Mouse (Mus musculus): ENCODE data around the gene Stk25.
"Not testable (repeated sequence)": the region's sequence is repeated elsewhere in the genome, so short reads cannot be mapped to it uniquely, and the experiment has no call there.

Gene Stk25

DNA sequence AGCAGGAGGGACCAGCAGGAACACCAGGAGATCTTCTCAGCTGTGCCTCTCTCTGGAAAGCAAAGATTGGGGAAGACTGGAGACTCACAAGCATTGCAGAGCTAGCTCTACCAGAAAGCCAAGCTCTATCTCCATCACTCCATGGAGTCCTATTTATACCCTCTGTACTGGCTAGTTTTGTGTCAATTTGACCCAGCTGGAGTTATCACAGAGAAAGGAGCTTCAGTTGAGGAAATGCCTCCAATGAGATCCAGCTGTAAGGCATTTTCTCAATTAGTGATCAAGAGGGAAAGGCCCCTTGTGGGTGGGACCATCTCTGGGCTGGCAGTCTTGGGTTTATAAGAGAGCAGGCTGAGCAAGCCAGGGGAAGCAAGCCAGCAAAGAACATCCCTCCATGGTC is at the start of gene Stk25:
TSS of gene Stk25 (minus strand) at position 101 of the 400 bp plus-strand sequence.
- CTCF ChIA-PET, result not testable (repeated sequence)

DNA sequence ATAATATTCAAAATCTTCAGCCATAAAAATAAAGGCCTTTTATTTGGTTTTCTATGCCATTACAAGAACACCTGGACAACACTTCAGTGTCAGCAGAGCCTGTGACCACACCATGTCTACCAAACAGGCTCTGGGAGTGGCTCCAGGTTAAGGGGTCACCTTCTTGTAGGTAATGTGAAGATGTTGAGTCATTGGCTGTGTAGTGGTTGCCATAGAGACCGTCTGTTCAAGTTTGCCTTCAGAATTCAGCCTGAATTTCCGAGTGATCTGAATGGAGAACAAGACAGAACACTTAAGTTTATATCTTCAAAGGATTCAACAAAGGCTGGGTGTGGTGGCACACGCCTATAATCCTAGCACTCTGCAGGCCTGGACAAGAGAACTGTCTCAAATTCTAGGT is 46.9 kb upstream of the Stk25 start:
- CTCF ChIA-PET, result no interaction called here

DNA sequence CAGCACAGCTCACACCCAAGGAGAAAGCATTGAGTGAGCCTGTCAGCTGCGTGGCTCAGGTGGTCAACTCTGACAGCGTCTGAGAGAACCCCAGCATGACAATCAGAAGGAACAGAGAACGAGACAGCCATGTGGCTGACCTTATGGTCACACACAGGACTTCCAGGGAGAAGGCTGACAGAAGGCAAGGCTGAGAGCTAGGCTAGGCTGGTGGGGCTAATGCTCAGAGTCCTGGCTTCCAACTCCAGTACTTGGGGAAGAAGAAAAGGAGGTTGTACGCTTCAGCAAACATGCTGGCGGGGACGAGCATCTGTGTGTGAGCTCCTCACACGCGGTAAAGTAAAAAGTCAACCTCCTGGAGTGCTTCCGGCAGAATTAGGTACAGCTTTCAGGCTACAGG is 45.9 kb upstream of the Stk25 start:
- CTCF ChIA-PET, result no interaction called here

GRCm38 (mm10) chr1:93703472-93704048 is 45.1 kb upstream of the Stk25 start:
- CTCF ChIA-PET, result no interaction called here

DNA sequence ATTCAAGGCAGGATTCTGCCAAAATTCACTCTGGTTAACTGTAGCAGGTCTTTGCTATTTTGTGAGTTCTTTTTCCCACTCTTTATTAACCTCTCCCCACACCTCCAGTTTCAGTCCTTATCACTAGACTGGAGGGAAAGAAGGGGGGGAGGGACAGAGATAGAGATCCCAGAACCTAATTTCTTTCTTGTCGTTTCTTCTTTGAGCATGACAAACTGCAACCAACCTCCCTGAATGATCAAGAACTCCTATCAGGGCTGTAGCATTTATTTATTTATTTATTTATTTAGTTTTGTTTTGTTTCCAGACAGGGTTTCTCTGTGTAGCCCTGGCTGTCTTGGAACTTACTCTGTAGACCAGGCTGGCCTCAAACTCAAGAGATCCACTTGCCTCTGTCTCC is 43.6 kb upstream of the Stk25 start:
- CTCF ChIA-PET, result no interaction called here

GRCm38 (mm10) chr1:93699159-93699558 is 40.7 kb upstream of the Stk25 start:
- CTCF ChIA-PET, result no interaction called here

- CTCF ChIA-PET, result no interaction called here
These were observed 38.9 kb upstream of the Stk25 start for GRCm38 (mm10) chr1:93697317-93697716.

- CTCF ChIA-PET, result no interaction called here
These were observed 36.5 kb upstream of the Stk25 start for GRCm38 (mm10) chr1:93694966-93695365.

DNA sequence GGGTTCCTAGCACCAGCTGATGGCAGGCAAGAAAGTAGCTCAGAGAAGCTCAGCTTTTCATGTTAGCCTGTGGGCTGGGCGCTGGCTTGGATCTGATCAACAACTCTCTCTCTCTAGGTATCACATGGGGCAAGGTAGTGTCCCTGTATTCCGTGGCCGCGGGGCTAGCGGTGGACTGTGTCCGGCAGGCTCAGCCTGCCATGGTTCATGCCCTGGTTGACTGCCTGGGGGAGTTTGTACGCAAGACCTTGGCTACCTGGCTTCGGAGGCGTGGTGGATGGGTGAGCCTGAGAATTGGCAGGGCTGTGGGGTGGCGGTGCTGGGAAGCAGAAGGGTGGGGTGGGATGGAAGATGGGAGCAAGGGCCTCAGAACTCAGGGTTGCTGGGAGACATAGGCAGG is 35.5 kb upstream of the Stk25 start:
- CTCF ChIA-PET, result no interaction called here

GRCm38 (mm10) chr1:93693502-93693901 is 35.0 kb upstream of the Stk25 start:
- CTCF ChIA-PET, result no interaction called here

DNA sequence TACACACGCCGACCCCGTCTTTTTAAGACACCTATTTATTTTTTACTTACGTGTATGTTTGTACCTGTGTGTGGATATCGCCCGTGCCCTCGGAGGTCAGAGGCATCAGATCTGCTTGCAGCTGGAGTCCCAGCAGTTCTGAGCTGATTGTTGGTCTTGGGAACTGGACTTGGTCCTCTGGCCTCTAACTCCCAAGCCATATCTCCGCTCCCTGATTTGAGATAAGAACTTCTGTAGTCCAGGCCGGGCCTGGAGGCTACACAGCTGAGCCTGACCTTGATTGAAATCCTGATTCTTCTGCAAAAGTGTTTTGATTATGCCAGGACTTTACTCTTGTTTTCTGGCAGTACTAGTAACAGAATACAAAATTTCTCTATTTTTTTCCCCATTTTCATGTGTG is 34.3 kb upstream of the Stk25 start:
- CTCF ChIA-PET, result no interaction called here

DNA sequence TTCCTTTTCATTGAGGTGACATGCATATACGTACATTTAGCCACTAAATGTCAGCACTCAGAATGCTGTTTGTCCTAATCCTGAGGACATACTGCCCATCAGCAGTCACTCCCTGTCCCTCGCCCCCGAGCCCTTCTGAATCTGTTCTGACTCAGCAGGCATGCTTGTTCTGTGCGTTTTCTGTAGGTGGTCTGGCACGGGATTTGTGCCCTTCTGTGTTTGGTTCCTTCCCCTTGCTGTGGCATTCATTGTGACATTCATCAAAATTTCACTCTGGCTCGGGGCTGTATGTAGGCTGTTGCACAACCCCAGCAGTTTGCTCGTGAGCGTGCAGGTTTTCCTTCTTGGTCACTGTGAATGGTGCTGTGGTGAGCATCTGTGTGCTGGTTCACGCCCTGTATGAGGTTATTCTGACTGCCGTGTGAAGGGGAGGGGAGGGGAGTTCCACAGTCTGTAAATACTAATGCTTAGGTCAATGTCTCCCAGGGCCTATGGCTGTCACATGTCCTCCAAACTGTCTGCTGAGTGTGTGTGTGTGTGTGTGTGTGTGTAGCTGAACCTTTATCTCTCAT is 33.4 kb upstream of the Stk25 start:
- CTCF ChIA-PET, result no interaction called here

DNA sequence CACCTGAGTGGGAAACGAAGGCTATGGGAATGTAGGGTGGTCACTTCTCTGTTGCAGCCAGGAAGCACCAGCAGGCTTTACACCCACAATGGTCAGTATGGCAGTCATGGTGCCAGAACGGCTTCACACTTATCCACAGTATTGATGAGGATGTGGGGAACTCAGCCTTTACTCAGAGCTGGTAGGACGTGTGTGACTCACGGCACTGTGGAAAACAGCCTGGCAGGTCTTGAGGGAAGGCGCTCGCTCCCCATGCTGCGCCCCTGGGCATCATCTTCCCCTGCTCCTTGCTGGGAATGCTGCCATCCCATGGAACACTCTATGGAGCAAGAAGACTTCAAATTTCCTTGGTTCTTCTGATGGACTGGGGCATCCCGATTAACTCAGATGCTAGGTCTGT is 32.6 kb upstream of the Stk25 start:
- CTCF ChIA-PET, result no interaction called here

GRCm38 (mm10) chr1:93689901-93690496 is 31.5 kb upstream of the Stk25 start:
- CTCF ChIA-PET, result no interaction called here

DNA sequence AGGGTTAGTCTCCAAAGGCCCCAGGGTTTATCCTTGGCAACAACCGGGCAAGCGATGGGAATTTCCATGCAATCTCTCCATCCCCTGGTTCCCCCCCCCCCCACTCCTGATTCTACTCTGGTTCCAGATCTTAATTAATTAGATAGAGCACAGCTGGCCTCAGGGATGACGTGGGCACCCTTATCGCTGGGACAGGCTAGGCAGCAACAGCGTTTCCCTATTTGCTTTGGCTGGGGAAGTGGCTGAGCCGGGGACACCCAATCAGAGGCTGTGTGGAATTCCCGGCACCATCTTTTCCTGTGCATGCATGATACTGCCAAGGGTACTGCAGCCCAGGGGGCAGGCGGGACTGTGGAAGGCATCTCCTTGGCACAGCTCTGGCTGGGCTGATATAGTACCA is 29.7 kb upstream of the Stk25 start:
- CTCF ChIA-PET, result no interaction called here

- CTCF ChIA-PET, result no interaction called here
These were observed 28.5 kb upstream of the Stk25 start for GRCm38 (mm10) chr1:93686961-93687320.

DNA sequence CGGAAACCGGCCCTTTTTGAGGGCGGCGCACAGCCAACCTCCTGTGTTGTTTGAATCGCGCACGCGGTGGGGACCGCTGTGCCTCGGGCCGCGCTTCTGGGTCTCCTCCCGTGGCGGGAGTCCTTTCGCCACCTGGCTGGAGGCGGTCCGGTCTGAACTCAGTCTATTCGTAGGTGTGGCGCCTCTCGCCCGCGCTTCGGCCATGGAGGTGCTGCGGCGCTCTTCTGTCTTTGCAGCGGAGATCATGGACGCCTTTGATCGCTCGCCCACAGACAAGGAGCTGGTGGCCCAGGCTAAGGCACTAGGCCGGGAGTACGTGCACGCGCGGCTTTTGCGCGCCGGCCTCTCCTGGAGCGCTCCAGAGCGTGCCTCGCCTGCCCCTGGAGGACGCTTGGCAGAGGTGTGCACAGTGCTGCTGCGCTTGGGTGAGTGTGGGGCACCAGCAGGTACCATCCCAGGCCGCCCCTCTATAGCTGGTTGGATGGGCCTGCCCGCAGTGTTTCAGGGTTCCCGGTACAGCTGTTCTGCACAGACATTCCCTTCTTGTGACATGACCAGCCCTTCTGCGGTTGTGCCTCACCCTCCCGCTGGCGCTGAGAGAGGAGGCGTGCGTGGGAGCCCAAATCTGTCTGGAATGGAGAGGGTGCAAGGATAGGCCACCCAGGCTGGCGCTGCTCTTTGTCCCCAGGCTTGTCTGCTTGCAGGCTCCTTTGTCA is 27.9 kb upstream of the Stk25 start:
- CTCF ChIA-PET, result no interaction called here

- CTCF ChIA-PET, result no interaction called here
These were observed 27.2 kb upstream of the Stk25 start, which contains the start of gene Bok for GRCm38 (mm10) chr1:93685401-93686244. TSS of gene Bok (plus strand) at chr1:93685660.

- CTCF ChIA-PET, result no interaction called here
These were observed 21.6 kb upstream of the Stk25 start for GRCm38 (mm10) chr1:93679889-93680568.

GRCm38 (mm10) chr1:93678386-93678785 is 19.9 kb upstream of the Stk25 start:
- CTCF ChIA-PET, result no interaction called here

- CTCF ChIA-PET, result interaction anchor here (0.6 kb wide), 1 partner anchor 254 kb away, joined by 3 read pairs; no protein-coding TSS in a partner anchor
These were observed 14.2 kb upstream of the Stk25 start for GRCm38 (mm10) chr1:93672682-93673081.

- CTCF ChIA-PET, result no interaction called here
These were observed 11.5 kb upstream of the Stk25 start for GRCm38 (mm10) chr1:93669941-93670340.

Measured in spleen, embryonic (tissue).